Mouse (Mus musculus): ENCODE measurements around the gene Taf12.

Gene Taf12

DNA sequence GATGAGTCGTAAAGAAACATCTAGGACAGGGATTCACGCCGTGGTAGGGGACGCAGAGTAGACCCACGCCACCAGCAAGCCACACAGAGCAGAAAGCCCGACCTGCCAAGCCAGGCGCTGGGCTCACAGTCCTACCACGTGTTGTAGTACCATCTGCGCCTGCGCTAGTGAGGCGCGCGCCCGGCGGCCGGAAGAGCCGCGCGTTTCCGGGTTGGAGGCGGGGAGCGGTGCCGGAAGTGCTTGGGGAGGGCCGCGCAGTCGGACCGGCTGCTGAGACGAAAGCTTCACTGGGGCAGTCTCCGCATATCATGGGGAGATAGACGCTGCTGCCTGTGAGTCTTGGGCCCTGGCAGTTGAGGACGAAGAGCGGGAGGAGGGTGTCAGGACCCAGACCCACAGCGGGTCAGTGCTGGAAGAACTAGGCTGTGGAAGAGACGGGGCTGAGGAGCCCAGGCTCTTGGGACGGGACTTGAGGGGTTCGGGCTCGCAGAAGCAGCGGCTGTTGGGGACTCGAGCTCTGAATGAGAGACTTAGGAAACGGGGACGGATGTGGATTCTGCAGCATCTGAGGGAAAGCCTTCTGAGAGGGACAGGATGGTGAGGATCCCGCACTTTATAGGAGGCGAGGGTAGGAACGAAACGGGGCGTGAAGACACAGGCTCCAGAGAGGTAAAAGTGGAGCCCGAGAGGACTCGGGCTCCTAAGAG lies at the start of gene Taf12:
Taf12 (plus strand) TSS at position 220 of the 707 bp plus-strand sequence.
- DNase-seq (ENCODE audit: low spot score), result peak; percentile 80

DNA sequence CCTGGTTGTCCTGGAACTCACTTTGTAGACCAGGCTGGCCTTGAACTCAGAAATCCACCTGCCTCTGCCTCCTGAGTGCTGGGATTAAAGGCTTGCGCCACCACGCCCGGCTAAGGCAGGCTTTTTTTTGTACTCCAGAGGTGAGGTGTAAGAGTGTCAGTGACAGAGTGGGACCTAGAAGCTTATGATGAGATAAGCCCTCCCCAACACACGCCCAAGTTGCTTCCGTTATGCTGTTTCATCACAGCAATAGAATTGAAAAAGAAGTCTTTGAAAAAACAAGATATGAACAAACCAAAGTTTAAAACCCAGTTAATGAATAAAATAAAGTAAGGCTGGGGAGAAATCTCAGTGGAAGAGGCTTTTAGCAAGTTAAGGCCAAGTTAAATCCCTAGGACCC lies 43.8 kb upstream of the Taf12 start:
- DNase-seq (ENCODE audit: low spot score), result no peak

DNA sequence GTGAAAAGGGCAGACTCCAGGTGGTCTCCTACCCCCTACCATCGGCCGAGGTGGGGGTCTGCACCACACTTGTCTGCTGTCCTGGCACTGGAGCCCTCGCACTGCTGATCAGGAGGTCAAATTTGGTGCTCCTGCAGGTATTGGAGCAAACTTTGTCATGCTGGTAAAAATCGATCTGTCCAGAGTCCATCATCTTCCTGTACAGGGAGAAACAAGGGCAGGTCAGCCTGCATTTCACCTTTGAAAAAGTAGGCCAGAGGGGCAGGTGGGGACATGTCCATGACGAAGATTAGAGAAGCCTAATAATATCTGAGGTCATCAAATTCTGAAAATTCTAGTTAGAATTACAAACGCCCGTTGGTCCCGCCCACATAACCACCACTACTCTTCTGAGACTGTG lies 39.5 kb upstream of the Taf12 start:
- DNase-seq (ENCODE audit: low spot score), result no peak

DNA sequence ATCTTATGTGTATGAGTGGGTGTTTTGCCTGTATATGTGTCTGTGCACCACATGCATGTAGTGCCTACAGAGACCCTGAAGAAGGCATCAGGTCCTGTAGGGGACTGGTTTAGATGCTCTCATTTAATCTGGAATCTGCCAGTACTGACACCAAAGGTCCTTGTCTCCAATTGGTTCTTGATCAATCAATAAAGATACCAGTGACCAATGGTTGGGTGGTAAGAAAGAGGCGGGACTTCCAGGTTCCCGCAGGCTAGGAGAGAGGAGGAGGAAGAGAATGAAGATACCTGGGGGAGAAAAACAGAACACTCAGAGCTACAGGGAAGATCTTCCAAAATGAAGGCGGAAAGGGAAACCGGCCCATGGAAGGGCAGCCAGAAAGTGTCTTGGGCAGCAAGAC lies 35.8 kb upstream of the Taf12 start:
- no peak for DNase-seq (ENCODE audit: low spot score)

DNA sequence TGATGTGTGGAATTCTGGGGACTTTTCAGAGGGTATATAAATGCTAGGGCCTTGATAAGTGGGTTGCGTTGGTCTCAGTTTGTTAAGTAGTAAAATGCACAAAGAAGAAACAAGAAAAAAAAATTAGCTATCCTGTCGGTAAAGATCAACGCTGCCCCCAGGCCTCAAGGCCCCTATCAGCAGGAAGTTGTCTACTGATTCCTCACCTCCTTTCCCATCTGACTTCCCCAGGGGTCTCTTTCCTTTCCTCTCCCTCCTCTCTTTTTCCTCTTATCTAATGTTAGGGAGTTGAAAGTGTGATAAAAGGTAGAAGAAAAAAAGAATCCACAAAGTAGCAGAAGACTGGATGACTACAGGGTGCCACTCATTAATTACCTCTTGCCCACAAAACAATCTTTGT lies 33.8 kb upstream of the Taf12 start:
- DNase-seq (ENCODE audit: low spot score), result no peak

DNA sequence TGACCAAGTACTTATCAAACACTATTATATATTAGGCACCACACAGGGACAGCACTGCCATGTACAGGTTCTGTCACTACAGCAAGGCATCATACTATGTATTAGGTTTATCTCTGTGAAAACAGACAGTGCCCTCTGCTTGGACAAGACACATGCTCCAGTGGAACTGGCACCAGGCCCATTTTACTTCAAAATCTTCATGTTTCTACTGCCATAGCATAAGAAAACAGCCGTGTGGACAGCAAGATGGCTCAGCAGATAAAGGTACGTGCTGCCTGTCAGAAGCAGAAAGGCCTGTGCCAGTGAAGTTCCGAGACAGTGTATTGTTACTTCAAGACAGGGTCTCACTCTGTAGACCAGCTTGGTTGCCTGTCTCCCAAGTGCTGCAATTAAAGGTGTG lies 33.0 kb upstream of the Taf12 start:
- DNase-seq (ENCODE audit: low spot score), result no peak

DNA sequence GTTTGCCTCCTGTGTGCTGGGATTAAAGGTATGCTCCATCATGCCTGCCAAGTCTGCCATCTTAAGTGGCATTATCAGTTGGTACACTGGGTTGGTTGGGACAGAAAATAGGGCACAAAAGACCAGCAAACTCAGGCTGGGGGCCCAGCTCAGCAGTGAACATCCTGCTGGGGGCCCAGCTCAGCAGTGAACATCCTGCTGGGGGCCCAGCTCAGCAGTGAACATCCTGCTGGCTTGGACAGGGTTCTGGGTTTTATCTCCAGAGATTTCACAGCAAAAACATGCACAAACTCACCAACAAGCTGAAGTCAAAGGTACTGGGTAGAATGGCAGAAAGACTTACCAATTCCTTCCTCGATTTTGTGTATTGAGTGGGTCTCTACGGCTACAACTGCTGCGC lies 28.5 kb upstream of the Taf12 start:
- DNase-seq (ENCODE audit: low spot score), result no peak

DNA sequence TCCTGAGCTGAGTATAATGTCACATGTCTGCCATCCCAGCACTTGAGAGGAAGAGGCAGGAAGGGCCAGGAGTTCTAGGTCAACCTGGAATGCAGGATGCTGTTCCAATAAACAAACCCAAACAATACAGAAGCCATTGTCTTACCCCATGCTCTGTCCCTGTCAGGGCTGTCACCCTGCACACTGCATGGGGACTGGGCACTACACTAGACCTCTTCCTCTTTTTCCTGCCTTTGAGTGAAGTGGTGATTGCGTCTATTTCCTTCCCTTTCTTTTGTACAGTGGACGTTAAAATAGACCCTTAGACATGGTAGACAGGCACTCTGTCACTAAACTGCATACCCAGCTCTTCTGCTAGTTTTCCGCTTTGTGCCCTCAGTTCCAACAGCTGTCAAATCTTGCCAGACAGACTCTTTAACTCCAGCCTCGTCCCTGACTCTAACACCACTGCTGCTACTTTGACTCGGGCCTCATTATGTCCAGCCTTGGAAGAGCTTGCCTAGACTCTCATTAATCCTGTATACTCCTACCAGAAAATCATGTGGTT lies 26.7 kb upstream of the Taf12 start:
- no peak for DNase-seq (ENCODE audit: low spot score)

DNA sequence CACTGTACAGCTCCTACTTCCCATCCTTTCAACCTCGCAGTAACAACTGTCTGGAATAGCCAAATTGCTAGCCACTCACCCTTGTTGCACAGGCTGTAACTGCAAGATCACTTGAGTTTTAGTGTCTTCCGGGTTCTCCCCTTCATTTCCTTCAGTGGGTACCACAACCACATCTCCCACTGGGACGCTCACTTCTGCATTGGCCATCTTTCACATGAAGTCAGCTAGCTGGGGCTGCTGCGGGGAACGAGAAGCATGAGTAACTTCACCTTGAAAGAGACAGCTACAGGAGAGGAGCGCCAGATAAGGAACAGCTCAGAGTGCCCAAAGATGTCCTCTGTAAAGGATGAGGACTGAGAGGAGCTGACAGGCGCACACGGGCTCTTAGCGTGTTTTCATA lies 22.6 kb upstream of the Taf12 start:
- no peak for DNase-seq (ENCODE audit: low spot score)

DNA sequence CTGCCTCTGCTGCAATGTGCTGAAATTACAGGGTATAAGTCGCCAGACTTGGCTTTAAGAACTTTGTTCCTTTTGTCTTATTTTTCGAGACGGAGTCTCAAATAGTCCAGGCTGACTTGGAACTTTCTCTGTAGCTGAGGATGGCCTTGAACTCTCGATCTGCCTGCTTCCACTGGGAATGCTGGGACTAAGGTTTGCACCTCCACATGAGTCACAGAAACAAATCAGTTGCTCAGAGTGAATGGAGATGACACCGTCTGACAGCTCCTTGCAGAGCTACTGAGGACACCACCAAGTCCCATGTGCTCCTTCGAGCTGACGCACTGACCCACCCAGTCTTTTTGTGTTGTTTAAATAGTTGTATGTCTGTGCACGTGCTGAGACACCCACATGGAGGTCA lies 21.0 kb upstream of the Taf12 start:
- no peak for DNase-seq (ENCODE audit: low spot score)

DNA sequence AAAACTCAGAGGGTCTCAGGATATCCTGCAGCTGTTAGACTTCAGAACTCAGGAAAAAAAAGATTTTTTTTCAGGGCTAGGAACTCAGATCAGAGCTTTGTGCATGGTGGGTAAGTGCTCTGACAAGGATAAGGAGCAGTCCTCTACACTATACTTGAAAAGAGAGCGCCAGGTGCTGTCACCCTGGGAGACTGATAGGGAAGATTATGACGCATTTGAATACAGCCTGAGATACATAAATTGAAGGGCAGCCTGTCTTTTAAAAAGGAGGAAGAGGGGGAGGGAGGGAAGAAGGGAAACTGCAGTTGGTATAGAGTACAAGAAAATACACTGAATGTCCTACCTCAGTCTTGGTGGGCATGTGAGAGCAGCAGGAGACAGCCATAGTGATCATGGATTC lies 20.6 kb upstream of the Taf12 start:
- DNase-seq (ENCODE audit: low spot score), result no peak

DNA sequence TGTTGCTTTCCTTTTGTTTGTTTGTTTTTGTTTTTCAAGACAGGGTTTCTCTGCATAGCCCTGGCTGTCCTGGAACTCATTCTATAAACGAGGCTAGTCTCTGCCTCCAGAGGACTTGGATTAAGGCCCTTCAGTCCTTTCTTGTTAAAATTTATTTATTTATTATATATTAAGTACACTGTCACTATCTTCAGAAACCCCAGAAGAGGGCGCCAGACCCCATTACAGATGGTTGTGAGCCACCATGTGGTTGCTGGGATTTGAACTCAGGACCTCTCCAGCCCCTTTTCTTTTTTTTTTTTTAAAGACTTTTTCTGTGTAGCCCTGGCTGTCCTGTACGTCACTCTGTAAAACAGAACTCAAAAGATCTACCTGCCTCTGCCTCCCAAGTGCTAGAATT lies 19.2 kb upstream of the Taf12 start:
- no peak for DNase-seq (ENCODE audit: low spot score)

DNA sequence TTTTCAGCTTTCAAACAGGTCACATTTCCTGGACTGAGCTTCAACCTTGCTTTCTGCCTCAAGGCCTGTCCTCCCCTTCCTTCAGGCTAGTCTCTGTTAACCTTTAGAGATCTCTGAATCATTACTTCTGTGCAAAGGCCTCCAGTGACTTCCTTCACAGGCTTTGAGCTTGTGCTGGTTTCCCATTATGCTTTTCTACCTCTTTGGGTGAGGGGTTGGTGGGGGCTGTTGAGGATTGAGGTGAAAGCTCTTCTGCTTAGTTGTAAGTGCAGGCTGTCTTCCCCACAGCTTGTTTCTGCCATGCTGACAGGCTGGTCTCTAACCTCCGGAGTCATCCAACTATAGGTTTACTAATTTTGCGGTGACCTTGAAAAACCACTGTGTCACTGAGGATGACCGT lies 17.8 kb upstream of the Taf12 start:
- DNase-seq (ENCODE audit: low spot score), result no peak

DNA sequence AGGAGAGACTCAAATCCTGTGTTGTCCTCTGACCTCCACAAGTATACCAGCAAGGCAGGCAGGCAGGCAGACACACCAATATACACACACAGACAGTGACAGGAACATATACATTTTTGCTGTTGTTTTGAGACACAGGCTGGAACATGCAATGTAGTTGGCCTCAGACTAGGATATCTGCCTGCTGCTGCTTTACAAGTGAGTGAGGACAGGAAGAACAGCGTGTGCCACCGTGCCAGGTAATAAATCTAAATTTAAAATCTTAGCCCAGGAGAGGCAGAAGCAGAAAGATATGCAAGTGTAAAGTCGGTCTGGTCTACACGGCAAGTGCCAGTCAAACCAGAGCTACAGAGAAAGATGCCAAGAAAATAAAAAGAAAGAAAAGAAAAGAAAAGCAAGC lies 14.9 kb upstream of the Taf12 start:
- DNase-seq (ENCODE audit: low spot score), result no peak

DNA sequence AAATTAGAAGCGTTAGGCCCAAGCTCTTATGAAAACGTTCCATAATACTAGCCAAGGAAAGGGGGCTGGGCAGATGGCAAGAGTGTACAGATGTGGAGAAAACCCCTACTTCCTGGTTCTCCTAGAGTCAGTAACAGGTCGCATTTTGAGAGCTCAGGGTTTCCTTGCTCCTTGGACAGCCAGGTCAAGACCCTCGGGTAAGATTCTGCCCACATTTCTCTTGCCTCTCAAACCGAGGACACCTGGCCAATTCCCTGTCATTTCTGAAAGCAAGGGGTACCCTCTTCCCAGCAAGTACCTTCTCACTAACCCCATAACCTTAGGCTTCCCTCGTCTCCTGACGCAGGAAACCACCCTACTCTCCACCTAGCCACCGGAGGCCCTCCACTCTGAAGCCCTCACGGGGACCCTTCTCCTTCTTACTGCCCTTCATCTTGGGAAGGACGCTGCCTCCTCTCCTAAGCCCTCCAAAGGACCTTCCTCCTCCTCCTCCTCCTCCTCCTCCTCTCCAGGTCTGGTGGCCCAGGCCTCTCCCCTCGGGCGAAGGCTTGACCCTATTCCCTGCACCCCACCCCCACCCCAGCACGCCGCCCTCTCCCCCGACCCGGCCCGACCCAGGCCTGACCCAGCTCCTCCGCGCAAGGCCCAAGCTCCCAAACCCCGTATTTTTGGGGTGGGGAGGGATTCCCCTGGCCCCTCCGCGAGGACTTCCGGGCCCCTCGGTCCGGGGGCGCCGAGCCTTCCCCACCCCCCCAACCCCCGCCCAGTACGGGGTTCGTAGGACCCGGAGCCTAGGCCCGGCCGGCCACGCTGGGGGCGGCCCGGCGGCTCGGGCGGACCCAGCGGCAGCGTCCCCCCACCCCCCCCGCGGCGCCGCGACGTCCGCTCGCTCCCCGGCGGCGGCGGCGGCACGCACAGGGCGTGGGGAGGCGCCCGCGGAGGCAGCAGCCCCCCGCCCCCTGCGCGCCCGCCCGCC lies 13.5 kb upstream of the Taf12 start:
- DNase-seq (ENCODE audit: low spot score), result no peak

DNA sequence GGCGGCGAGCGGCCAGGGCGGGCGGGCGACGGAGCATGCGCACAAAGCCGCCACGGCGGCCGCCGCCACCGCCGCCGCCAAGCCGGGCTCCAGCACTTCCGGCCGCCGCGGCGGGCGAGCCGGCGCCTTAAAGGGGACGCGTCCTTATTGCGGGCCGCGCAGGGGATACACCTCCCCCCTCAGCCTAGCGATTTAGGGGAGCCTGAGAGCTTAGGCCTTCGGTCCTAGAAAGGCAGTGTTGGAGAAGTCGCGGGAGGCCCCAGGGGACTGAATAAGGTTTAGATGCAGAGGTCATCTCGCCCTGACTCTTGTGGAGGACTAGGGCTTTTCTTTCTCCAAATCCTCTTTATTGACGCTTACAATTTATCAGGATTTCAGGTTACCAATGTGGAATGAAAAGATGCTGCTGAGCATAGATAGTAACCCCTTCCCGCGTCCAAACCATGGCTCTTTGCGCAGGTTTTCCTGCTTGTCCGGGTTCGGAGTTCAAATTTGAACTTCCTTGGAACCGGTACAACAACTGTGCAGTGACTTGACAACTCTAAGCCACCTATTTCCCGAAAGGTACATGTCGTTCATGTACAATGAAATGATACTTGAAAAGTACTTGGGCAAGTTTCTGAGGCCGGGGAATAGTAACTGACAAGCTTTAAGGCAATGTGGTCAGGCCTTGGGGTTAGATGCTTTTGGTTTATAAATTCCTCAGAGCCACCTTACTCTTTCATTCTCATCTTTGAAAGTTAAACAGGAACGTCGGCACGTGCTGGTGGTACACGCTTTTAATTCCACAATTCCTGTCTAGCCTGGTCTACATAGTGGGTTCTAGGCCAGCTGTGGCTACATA lies 12.4 kb upstream of the Taf12 start, which contains the start of gene Gmeb1:
Gmeb1 (minus strand) TSS at position 89 of the 844 bp plus-strand sequence.
- no peak for DNase-seq (ENCODE audit: low spot score)

DNA sequence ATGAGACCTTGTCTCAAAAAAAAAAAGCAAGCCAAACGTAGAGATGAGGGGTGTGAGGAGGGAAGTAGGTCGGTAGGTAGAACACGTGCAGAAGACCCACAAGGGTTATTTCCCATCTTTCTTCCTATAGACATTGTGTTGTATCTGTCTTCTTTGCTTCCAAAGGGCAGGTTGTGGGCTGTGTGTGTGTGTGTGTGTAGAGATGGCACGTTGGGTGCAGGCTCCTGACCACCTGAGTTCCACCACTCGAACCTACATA lies 11.9 kb upstream of the Taf12 start:
- DNase-seq (ENCODE audit: low spot score), result no peak

DNA sequence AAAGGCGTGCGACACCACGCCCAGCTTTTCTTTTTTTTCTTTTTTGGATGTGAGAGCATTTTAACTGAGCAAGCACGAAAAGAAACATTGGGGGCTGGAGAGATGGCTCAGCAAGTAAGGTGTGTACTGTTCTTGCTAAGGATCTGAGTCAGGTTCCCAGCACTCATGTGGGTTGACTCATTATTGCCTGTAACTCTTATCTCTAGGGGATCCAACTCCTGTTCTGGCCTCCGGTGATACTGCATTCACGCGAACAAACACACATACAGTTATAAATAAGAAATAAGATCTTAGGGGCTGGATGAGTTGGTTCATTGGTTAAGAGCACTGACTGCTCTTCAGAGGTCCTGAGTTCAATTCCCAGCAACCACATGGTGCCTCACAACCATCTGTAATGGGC lies 10.9 kb upstream of the Taf12 start:
- no peak for DNase-seq (ENCODE audit: low spot score)

DNA sequence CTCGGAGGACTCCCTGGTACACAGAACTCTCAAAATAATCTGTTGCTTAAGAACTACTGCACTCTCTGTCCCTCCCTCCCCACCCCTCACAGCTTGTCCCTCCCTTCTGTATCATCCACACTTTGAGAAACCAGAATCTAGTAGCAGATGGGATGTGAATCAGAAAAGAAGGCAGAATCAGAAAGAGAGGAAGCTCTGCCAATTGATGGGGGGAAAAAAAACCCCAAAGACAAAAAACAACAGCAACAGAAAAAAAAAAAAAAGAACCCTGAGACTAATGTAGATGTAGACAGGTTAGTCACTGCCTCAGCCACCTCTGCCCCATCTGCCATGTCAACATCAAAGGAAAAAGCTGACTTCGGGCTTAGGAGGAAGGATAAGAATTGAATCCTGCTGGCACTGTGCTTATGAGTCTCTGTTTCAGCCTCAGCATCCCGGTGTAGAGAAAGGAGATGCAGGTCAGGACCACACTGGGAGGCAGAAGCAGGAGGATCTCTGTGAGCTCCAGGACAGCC lies 7.3 kb upstream of the Taf12 start:
- DNase-seq (ENCODE audit: low spot score), result no peak

DNA sequence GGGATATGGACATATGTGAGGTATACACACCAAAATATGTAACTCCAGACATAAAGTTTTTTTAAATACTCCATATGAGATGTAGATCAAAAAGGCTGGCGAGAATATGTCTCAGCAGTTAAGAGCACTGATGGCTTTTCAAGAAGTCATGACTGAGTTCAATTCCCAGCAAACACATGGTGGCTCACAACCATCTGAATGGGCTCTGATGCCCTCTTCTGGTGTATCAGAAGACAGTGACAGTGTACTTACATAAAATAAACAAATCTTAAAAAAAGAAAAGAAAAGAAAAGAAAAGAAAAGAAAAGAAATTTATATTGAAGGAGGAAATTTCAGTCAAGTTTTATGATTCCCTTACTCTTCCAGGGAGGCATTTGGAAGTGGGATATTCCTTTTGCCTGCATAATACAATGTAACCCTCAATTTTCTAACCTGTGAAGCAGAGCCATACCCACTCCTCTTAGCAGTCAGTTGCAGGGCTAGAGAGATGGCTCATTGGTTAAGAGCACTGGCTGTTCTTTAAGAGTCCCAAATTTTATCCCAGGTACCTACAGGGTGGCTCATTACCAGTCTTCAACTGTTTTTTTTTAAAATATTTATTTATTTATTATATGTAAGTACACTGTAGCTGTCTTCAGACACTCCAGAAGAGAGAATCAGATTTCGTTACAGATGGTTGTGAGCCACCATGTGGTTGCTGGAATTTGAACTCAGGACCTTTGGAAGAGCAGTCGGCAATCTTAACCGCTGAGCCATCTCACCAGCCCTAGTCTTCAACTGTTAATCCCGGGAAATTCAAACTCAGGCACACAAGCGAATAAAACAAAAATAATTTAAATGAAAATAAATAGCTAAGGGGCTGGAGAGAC lies 5.1 kb upstream of the Taf12 start:
- DNase-seq (ENCODE audit: low spot score), result no peak
